Mouse (Mus musculus) midbrain, postnatal 0 days (tissue): Measurements from ENCODE around the gene Plin4. TPM values are rescaled to one million over a fixed set of nuclear protein-coding genes. Genes with fewer than 3 reads are reported as not detected.

Experiments used
- ATAC-seq: fragments of 200-750 bp; cut with Nextera tagmentation; 2 replicates; pipeline ENCODE4 v1.8.0; 2017; ENCODE audit warnings: moderate number of reproducible peaks, mild to moderate bottlenecking, moderate TSS enrichment, moderate library complexity; ENCODE audit not compliant: low FRiP score
- DNase-seq: peaks from one replicate; pipeline ENCODE4 v3.0.0-alpha.2; 2015; ENCODE audit warnings: low spot score
- H3K27ac ChIP-seq: fragments of 300-500 bp; sonication (generic); 2 replicates; pipeline ENCODE4 v1.5.1; 2014; ENCODE audit warnings: low read depth, mild to moderate bottlenecking, low read length, mixed read lengths
- H3K27me3 ChIP-seq: fragments of 300-500 bp; sonication (generic); 2 replicates; pipeline ENCODE4 v1.6.1; 2014; ENCODE audit warnings: low read length, control low read depth, mixed read lengths; ENCODE audit not compliant: insufficient read depth
- H3K36me3 ChIP-seq: fragments of 300-500 bp; sonication (generic); 2 replicates; pipeline ENCODE4 v1.6.1; 2014; ENCODE audit warnings: low read length, control low read depth, mixed read lengths; ENCODE audit not compliant: insufficient read depth
- H3K4me1 ChIP-seq: fragments of 300-500 bp; sonication (generic); 2 replicates; pipeline ENCODE4 v1.6.1; 2014; ENCODE audit warnings: mild to moderate bottlenecking, control low read depth, antibody characterized with exemption, low read length, mixed read lengths; ENCODE audit not compliant: insufficient read depth
- H3K4me2 ChIP-seq: fragments of 300-500 bp; sonication (generic); 2 replicates; pipeline ENCODE4 v1.6.1; 2014; ENCODE audit warnings: low read depth, mild to moderate bottlenecking, low read length, mixed read lengths; ENCODE audit not compliant: poor library complexity, severe bottlenecking
- H3K4me3 ChIP-seq: fragments of 300-500 bp; sonication (generic); 2 replicates; pipeline ENCODE4 v1.5.1; 2014; ENCODE audit warnings: low read depth, mild to moderate bottlenecking, low read length, moderate library complexity
- H3K9ac ChIP-seq: fragments of 300-500 bp; sonication (generic); replicated peaks from 2 replicates; pipeline ENCODE4 v1.6.1; 2014; ENCODE audit warnings: mild to moderate bottlenecking, low read length, moderate library complexity, mixed read lengths; ENCODE audit not compliant: poor library complexity, severe bottlenecking
- H3K9me3 ChIP-seq: fragments of 300-500 bp; sonication (generic); 2 replicates; pipeline ENCODE4 v1.6.1; 2016; ENCODE audit warnings: low read length, control low read depth
- CTCF ChIP-seq: IDR thresholded peaks from 2 replicates; pipeline ENCODE4 v1.5.1; 2016; ENCODE audit warnings: antibody characterized with exemption, mild to moderate bottlenecking
- WGBS: fragments of 180-500 bp; shearing (Covaris S2); extraction: QIAGEN DNeasy Blood & Tissue Kit; methylation state at CpG from one replicate; pipeline ENCODE4 v1.1.7; 2014; 5-methylcytosine and 5-hydroxymethylcytosine counted together
- polyA plus RNA-seq: library from polyadenylated mRNA; unstranded; fragments of >200 nt; fragmentation: Nextera tagmentation; extraction: Ambion mirVana; gene quantifications from 2 replicates; pipeline ENCODE4 v1.2.1, GENCODE M21; 2015
- total RNA-seq: library from RNA; depleted of rRNA; stranded (reverse); fragments of >200 nt; gene quantifications from 2 replicates; pipeline ENCODE4 v1.2.3, GENCODE M21; 2014

Gene Plin4
- total and polyA plus RNA-seq, 2 experiments from 2014 or later = 0.04 to 0.55 TPM

DNA sequence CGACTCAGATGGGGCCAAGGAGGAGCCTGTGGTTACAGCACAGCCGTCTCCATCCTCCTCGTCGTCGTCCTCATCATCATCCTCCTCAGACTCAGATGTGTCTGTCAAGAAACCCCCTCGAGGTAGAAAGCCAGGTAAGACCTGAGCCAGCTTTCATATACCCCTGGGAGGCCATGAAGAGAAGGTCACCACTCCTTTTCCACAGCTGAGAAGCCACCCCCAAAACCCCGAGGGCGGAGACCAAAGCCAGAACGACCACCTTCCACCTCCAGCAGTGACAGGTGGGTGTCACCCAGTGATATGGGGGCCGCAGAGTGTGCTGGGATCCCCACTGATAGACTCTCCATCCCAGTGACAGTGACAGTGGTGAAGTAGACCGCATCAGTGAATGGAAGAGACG lies 12.7 kb downstream of the Plin4 start:
- H3K4me2 ChIP-seq = no peak overlapping the region
- no peak for TF ChIP-seq CTCF
- ATAC-seq (no peak), DNase-seq (no peak)
- H3K36me3 ChIP-seq = peaks cover 63% of the 10 kb centered on the region
- H3K9ac ChIP-seq = no peak overlapping the region
- no peak overlapping the region for H3K27ac ChIP-seq
- 96% methylated on average over 12 of the region's 12 CpGs for WGBS
- H3K27me3 ChIP-seq = no peaks in the 10 kb centered on the region
- no peak overlapping the region for H3K4me3 ChIP-seq
- no peaks in the 10 kb centered on the region for H3K9me3 ChIP-seq
- no peaks in the 10 kb centered on the region for H3K4me1 ChIP-seq

DNA sequence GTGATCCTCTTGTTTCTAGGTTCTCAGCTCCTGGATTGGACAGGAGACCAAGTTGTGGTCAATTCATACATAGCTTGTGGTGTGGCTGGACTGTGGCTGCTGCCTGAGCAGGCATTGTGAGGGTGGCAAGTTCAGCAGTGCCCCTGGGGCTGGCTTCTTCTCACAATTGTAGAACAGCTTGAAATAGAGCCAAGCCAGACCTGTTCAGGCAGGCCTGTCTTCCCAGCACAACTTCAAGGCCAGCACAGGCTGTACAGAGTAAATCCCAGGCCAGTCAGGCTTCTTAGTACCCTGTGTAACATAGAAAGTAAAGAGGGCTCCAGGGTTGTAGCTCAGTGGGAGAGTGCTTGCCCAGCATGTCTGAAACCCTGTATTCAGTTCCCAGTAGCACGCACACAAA lies 16.8 kb downstream of the Plin4 start:
- WGBS = 100% methylated on average over 1 of the region's 1 CpGs
- Histone ChIP-seq H3K27me3 (no peaks in the 10 kb centered on the region), H3K4me3 (no peak overlapping the region), H3K9me3 (no peaks in the 10 kb centered on the region), H3K36me3 (peaks cover 40% of the 10 kb centered on the region), H3K4me2 (no peak overlapping the region), H3K27ac (no peak overlapping the region), H3K4me1 (no peaks in the 10 kb centered on the region), H3K9ac (no peak overlapping the region)
- DNase-seq (no peak), ATAC-seq (no peak)
- no peak for TF ChIP-seq CTCF

DNA sequence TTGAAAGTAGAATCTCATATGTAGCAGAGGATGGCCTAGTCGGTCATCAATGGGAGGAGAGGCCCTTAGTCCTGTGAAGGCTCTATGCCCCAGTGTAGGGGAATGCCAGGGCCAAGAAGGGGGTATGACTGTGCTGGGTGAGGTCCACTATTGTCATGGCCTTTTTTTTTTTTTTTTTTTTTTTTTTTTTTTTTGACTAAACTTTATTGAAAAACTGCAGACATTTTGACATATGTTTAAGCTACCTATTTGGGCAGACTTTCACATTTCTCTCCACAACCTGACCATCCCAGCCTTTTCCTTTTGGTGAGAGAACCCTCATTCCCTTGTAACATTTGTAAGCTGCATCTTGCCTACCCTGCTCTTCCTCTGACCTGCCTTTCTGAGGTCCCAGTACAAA lies 17.3 kb downstream of the Plin4 start:
- Histone ChIP-seq H3K9me3 (no peaks in the 10 kb centered on the region), H3K4me3 (no peak overlapping the region), H3K27me3 (no peaks in the 10 kb centered on the region), H3K4me2 (no peak overlapping the region), H3K27ac (no peak overlapping the region), H3K36me3 (peaks cover 36% of the 10 kb centered on the region), H3K9ac (no peak overlapping the region), H3K4me1 (no peaks in the 10 kb centered on the region)
- DNase-seq (no peak), ATAC-seq (no peak)
- no peak for TF ChIP-seq CTCF
- WGBS = 100% methylated on average over 1 of the region's 1 CpGs

DNA sequence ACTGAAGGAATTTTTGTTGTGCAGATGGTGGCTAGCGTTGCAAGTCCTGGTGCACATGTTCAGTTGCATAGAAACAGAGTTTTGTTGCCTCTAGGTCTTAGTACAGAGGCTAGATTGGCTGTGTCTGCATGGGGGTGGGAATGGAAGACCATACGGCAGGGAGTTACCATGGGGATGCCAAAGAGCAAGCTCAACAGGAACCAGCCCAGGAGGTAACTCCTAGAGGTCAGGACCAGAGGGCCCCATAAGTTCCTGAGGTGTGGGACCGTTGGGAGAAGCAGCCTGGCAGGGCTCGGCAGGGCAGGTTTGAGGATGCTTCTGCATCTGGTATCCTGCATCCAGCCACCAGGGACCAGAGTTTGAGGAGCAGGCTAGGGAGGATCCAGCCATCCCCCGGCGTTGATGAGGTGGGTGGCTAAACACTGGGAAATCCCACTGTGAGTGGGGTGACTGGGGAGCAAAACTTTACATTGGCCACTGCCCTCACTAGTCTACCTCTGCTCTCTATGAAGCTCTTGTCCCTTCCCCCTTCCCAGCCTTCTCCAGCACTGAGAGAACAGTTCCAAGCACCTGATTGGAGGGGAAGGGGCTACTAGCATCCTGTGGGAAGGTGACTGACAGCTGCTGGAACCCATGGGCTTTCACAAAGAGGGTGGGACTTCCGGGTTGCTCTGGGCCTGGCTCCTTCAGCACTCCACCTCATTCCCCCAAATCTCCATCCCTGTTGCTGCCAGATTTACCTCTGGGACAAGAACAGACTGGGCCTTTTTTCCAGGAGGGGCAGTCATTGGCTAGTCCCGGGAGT lies 28.6 kb downstream of the Plin4 start:
- DNase-seq (peak; percentile 90), ATAC-seq (peak; percentile 28)
- no peaks in the 10 kb centered on the region for H3K27me3 ChIP-seq
- peaks cover 16% of the 10 kb centered on the region for H3K4me1 ChIP-seq
- peak overlapping the region; percentile 98 for H3K4me3 ChIP-seq
- peak overlapping the region; percentile 98 for H3K4me2 ChIP-seq
- H3K9me3 ChIP-seq = no peaks in the 10 kb centered on the region
- no peaks in the 10 kb centered on the region for H3K36me3 ChIP-seq
- 0 out of 2 replicates have a peak overlapping the region, but pooled peaks have one; percentile 26 for H3K27ac ChIP-seq
- 11% methylated on average over 8 of the region's 8 CpGs for WGBS
- peak overlapping the region; percentile 81 for H3K9ac ChIP-seq
- TF ChIP-seq CTCF = peak; percentile 9; the same call in 1 of the 2 replicates

DNA sequence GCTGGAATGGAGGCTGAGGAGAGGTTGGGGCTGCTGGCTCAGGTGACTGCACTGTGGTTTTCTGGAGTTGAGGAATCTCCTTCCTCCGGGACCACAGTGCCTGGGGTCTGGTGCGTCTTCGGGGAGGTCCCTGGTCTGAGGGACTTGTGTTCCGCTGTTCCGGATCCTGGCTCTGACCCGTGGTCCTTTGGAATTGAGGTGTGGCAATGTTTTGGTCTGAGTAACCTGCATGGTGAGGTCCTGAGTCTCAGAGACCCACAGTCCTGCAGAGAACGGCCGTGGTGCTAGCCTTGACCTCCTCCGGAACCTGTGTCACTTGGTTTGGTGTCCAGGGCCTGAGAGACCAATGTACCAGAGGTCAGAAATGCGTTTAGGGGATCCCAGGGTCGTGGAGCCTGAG lies 29.7 kb downstream of the Plin4 start:
- no peak for TF ChIP-seq CTCF
- Histone ChIP-seq H3K9me3 (no peaks in the 10 kb centered on the region), H3K27me3 (no peaks in the 10 kb centered on the region), H3K4me3 (peak overlapping the region; percentile 98), H3K27ac (peak overlapping the region; percentile 75), H3K4me2 (peak overlapping the region; percentile 98), H3K36me3 (no peaks in the 10 kb centered on the region), H3K4me1 (peaks cover 21% of the 10 kb centered on the region), H3K9ac (peak overlapping the region; percentile 81)
- DNase-seq (no peak), ATAC-seq (no peak)
- 2% methylated on average over 11 of the region's 11 CpGs for WGBS
